Mouse (Mus musculus): Measurements from ENCODE around the gene Ipo8.

GRCm38 (mm10) chr6:148830355-148830747 is 916 bp downstream of the Ipo8 start:
- TF ChIP-seq CTCF (IDR thresholded peaks at IDR 0.05; ENCODE audit: low read depth) = no peak
- TF ChIP-seq EP300 (optimal IDR thresholded peaks at IDR 0.05) = no peak

All from stomach, postnatal 0 days (tissue).